Mouse (Mus musculus): Measurements from ENCODE around the gene Fto. TPM values are rescaled to one million over a fixed set of nuclear protein-coding genes. Genes with fewer than 3 reads are reported as not detected.
A peak's percentile ranks its signal among the peaks of the same experiment; 100 is the strongest.

The Fto gene
- polyA plus RNA-seq, 1 experiment from 2014 or later: 62.5 TPM

- no peak overlapping the region for H3K9ac ChIP-seq
- no peak overlapping the region for H3K27ac ChIP-seq
- WGBS: 55% methylated on average over 2 of the region's 2 CpGs
- no peaks in the 10 kb centered on the region for H3K27me3 ChIP-seq (replicated peaks)
- H3K4me3 ChIP-seq (replicated peaks): no peak overlapping the region
- no peaks in the 10 kb centered on the region for H3K36me3 ChIP-seq
- no peak for ATAC-seq (ENCODE audit: insufficient read depth, low FRiP score, low read depth)
- no peak overlapping the region for H3K4me2 ChIP-seq
- no peaks in the 10 kb centered on the region for H3K9me3 ChIP-seq
- H3K4me1 ChIP-seq: no peaks in the 10 kb centered on the region
Observed at GRCm38 (mm10) chr8:91528967-91529366, 215.6 kb downstream of the Fto start.

GRCm38 (mm10) chr8:91529699-91530098, 216.4 kb downstream of the Fto start:
- WGBS: 77% methylated on average over 5 of the region's 5 CpGs
- H3K9me3 ChIP-seq: no peaks in the 10 kb centered on the region
- no peaks in the 10 kb centered on the region for H3K4me1 ChIP-seq
- H3K4me3 ChIP-seq (replicated peaks): no peak overlapping the region
- no peak overlapping the region for H3K4me2 ChIP-seq
- H3K27ac ChIP-seq: no peak overlapping the region
- H3K27me3 ChIP-seq (replicated peaks): no peaks in the 10 kb centered on the region
- ATAC-seq (ENCODE audit: insufficient read depth, low FRiP score, low read depth): no peak
- H3K36me3 ChIP-seq: no peaks in the 10 kb centered on the region
- H3K9ac ChIP-seq: no peak overlapping the region

- Histone ChIP-seq H3K9me3 (no peaks in the 10 kb centered on the region), H3K4me2 (no peak overlapping the region), H3K27ac (no peak overlapping the region), H3K4me1 (no peaks in the 10 kb centered on the region), H3K9ac (no peak overlapping the region), H3K4me3 (replicated peaks) (no peak overlapping the region), H3K27me3 (replicated peaks) (no peaks in the 10 kb centered on the region), H3K36me3 (no peaks in the 10 kb centered on the region)
- WGBS: 85% methylated on average over 8 of the region's 8 CpGs
- ATAC-seq (ENCODE audit: insufficient read depth, low FRiP score, low read depth): no peak
Observed at GRCm38 (mm10) chr8:91530656-91531055, 217.3 kb downstream of the Fto start.

- Histone ChIP-seq H3K27ac (no peak overlapping the region), H3K4me2 (no peak overlapping the region), H3K4me3 (replicated peaks) (no peak overlapping the region), H3K9me3 (no peaks in the 10 kb centered on the region), H3K27me3 (replicated peaks) (no peaks in the 10 kb centered on the region), H3K36me3 (no peaks in the 10 kb centered on the region), H3K9ac (no peak overlapping the region), H3K4me1 (no peaks in the 10 kb centered on the region)
- 28% methylated on average over 8 of the region's 8 CpGs for WGBS
- no peak for ATAC-seq (ENCODE audit: insufficient read depth, low FRiP score, low read depth)
Observed at GRCm38 (mm10) chr8:91531971-91532370, 218.6 kb downstream of the Fto start.

GRCm38 (mm10) chr8:91532671-91533436, 219.5 kb downstream of the Fto start:
- Histone ChIP-seq H3K9ac (no peak overlapping the region), H3K4me1 (no peaks in the 10 kb centered on the region), H3K36me3 (no peaks in the 10 kb centered on the region), H3K27me3 (replicated peaks) (no peaks in the 10 kb centered on the region), H3K4me2 (no peak overlapping the region), H3K9me3 (no peaks in the 10 kb centered on the region), H3K27ac (peak overlapping the region; percentile 32; the same call in 1 of the 2 replicates), H3K4me3 (replicated peaks) (no peak overlapping the region)
- ATAC-seq (ENCODE audit: insufficient read depth, low FRiP score, low read depth): no peak
- 74% methylated on average over 18 of the region's 18 CpGs for WGBS

- no peak overlapping the region for H3K27ac ChIP-seq
- no peak for ATAC-seq (ENCODE audit: insufficient read depth, low FRiP score, low read depth)
- no peaks in the 10 kb centered on the region for H3K27me3 ChIP-seq (replicated peaks)
- H3K4me1 ChIP-seq: no peaks in the 10 kb centered on the region
- no peaks in the 10 kb centered on the region for H3K36me3 ChIP-seq
- H3K4me3 ChIP-seq (replicated peaks): no peak overlapping the region
- no peak overlapping the region for H3K4me2 ChIP-seq
- no peak overlapping the region for H3K9ac ChIP-seq
- no peaks in the 10 kb centered on the region for H3K9me3 ChIP-seq
- WGBS: 74% methylated on average over 5 of the region's 5 CpGs
Observed at GRCm38 (mm10) chr8:91534752-91535151, 221.4 kb downstream of the Fto start.

GRCm38 (mm10) chr8:91538109-91538508, 224.8 kb downstream of the Fto start:
- H3K4me1 ChIP-seq: no peaks in the 10 kb centered on the region
- no peak overlapping the region for H3K27ac ChIP-seq
- ATAC-seq (ENCODE audit: insufficient read depth, low FRiP score, low read depth): no peak
- no peak overlapping the region for H3K4me2 ChIP-seq
- WGBS: 72% methylated on average over 9 of the region's 9 CpGs
- H3K9me3 ChIP-seq: no peaks in the 10 kb centered on the region
- no peaks in the 10 kb centered on the region for H3K36me3 ChIP-seq
- no peak overlapping the region for H3K4me3 ChIP-seq (replicated peaks)
- H3K27me3 ChIP-seq (replicated peaks): no peaks in the 10 kb centered on the region
- no peak overlapping the region for H3K9ac ChIP-seq

GRCm38 (mm10) chr8:91538892-91539291, 225.6 kb downstream of the Fto start:
- Histone ChIP-seq H3K27ac (no peak overlapping the region), H3K27me3 (replicated peaks) (no peaks in the 10 kb centered on the region), H3K9me3 (no peaks in the 10 kb centered on the region), H3K9ac (no peak overlapping the region), H3K4me2 (no peak overlapping the region), H3K36me3 (no peaks in the 10 kb centered on the region), H3K4me1 (no peaks in the 10 kb centered on the region), H3K4me3 (replicated peaks) (no peak overlapping the region)
- no peak for ATAC-seq (ENCODE audit: insufficient read depth, low FRiP score, low read depth)
- 60% methylated on average over 5 of the region's 5 CpGs for WGBS

GRCm38 (mm10) chr8:91539586-91539985, 226.3 kb downstream of the Fto start:
- Histone ChIP-seq H3K27me3 (replicated peaks) (no peaks in the 10 kb centered on the region), H3K4me1 (no peaks in the 10 kb centered on the region), H3K4me2 (no peak overlapping the region), H3K9ac (no peak overlapping the region), H3K4me3 (replicated peaks) (no peak overlapping the region), H3K9me3 (no peaks in the 10 kb centered on the region), H3K36me3 (no peaks in the 10 kb centered on the region), H3K27ac (no peak overlapping the region)
- WGBS: 85% methylated on average over 8 of the region's 8 CpGs
- ATAC-seq (ENCODE audit: insufficient read depth, low FRiP score, low read depth): no peak

- 87% methylated on average over 3 of the region's 3 CpGs for WGBS
- Histone ChIP-seq H3K4me3 (replicated peaks) (no peak overlapping the region), H3K27ac (no peak overlapping the region), H3K4me2 (no peak overlapping the region), H3K36me3 (no peaks in the 10 kb centered on the region), H3K9me3 (no peaks in the 10 kb centered on the region), H3K9ac (no peak overlapping the region), H3K4me1 (no peaks in the 10 kb centered on the region), H3K27me3 (replicated peaks) (no peaks in the 10 kb centered on the region)
- no peak for ATAC-seq (ENCODE audit: insufficient read depth, low FRiP score, low read depth)
Observed at GRCm38 (mm10) chr8:91541229-91541628, 227.9 kb downstream of the Fto start.

GRCm38 (mm10) chr8:91545561-91545960, 232.2 kb downstream of the Fto start:
- no peaks in the 10 kb centered on the region for H3K9me3 ChIP-seq
- H3K4me3 ChIP-seq (replicated peaks): no peak overlapping the region
- no peak overlapping the region for H3K27ac ChIP-seq
- no peak overlapping the region for H3K4me2 ChIP-seq
- no peaks in the 10 kb centered on the region for H3K36me3 ChIP-seq
- no peaks in the 10 kb centered on the region for H3K4me1 ChIP-seq
- H3K9ac ChIP-seq: no peak overlapping the region
- H3K27me3 ChIP-seq (replicated peaks): no peaks in the 10 kb centered on the region
- WGBS: 84% methylated on average over 3 of the region's 3 CpGs
- ATAC-seq (ENCODE audit: insufficient read depth, low FRiP score, low read depth): no peak

GRCm38 (mm10) chr8:91546599-91546998, 233.3 kb downstream of the Fto start:
- Histone ChIP-seq H3K4me1 (no peaks in the 10 kb centered on the region), H3K27me3 (replicated peaks) (no peaks in the 10 kb centered on the region), H3K4me3 (replicated peaks) (no peak overlapping the region), H3K9me3 (no peaks in the 10 kb centered on the region), H3K36me3 (no peaks in the 10 kb centered on the region), H3K9ac (no peak overlapping the region), H3K27ac (no peak overlapping the region), H3K4me2 (no peak overlapping the region)
- ATAC-seq (ENCODE audit: insufficient read depth, low FRiP score, low read depth): no peak
- 45% methylated on average over 8 of the region's 8 CpGs for WGBS

GRCm38 (mm10) chr8:91550131-91550530, 236.8 kb downstream of the Fto start:
- ATAC-seq (ENCODE audit: insufficient read depth, low FRiP score, low read depth): no peak
- H3K27me3 ChIP-seq (replicated peaks): no peaks in the 10 kb centered on the region

More at GRCm38 (mm10) chr8:91550131-91550530, 236.8 kb downstream of the Fto start:
- 92% methylated on average over 1 of the region's 1 CpGs for WGBS
- Histone ChIP-seq H3K9ac (no peak overlapping the region), H3K9me3 (no peaks in the 10 kb centered on the region), H3K36me3 (no peaks in the 10 kb centered on the region), H3K4me1 (no peaks in the 10 kb centered on the region), H3K4me2 (no peak overlapping the region), H3K4me3 (replicated peaks) (no peak overlapping the region), H3K27ac (no peak overlapping the region)

Measured in stomach, embryonic 15.5 days (tissue).